Mouse (Mus musculus): ENCODE data around the gene Parp8. TPM values are rescaled to one million over a fixed set of nuclear protein-coding genes. Genes with fewer than 3 reads are reported as not detected.
A peak's percentile ranks its signal among the peaks of the same experiment; 100 is the strongest.

Parp8 gene
- polyA plus RNA-seq, 1 experiment from 2014 or later = 15.6 TPM

DNA sequence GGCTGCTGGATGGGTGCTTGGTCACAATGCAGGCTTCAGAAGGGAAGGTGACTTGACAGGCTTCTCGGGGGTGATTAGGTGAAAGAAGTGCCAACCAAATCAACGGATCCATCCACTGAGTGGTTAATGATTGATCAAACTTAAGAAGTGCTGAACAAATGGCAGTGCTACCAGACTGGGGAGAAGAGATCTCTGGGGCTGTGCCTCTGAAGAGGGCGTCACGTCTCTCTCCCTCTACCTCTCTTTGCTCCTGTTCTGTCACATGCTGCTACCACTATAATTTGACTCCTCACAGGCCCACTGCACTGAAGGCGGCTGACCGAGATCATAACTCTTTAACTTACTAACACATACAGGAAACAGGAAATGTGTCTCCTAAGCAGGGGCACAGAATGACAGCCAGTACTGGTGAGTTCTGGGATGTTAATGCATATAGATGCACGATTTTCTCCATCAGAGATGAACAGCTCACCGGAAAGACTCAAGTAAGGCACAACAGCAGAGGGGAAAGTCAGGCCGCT lies 140.9 kb downstream of the Parp8 start:
- Histone ChIP-seq H3K4me1 (ENCODE audit: control insufficient read depth, insufficient read depth, low read length) (no peaks in the 10 kb centered on the region), H3K4me2 (no peak overlapping the region), H3K9ac (ENCODE audit: low read depth, low read length) (no peak overlapping the region), H3K36me3 (ENCODE audit: control insufficient read depth, insufficient read depth, low read length) (no peaks in the 10 kb centered on the region), H3K4me3 (ENCODE audit: low read depth, low read length) (no peak overlapping the region), H3K27ac (ENCODE audit: low read depth, low read length) (no peak overlapping the region), H3K27me3 (ENCODE audit: control insufficient read depth, insufficient read depth, low read length) (no peaks in the 10 kb centered on the region), H3K9me3 (replicated peaks; ENCODE audit: control insufficient read depth, low read length) (no peaks in the 10 kb centered on the region)
- WGBS (ENCODE audit: insufficient replicate concordance) = 68% methylated on average over 9 of the region's 9 CpGs
- ATAC-seq (replicated peaks; ENCODE audit: insufficient number of reproducible peaks, low FRiP score, low TSS enrichment) = no peak

DNA sequence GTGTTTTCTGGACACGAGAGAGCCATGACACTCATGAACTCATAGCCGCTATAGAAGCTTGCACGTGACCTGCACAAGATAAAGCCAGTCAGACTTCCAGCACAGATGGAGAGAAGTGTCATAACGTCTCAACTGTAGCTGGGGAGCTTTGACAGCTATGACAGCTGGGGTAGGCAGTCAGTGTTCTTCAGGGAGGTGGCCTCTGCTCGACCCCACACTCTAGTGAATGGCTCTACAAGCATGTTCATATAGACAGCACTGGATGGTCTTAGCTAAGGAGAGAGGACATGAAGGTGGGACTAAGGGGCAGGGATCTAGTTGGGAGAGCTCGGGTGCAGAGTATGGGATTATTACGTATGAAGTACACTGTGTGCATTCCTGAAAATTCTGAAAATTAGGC lies 143.1 kb downstream of the Parp8 start:
- peak; percentile 69; the same call in 1 of the 2 replicates for ATAC-seq (replicated peaks; ENCODE audit: insufficient number of reproducible peaks, low FRiP score, low TSS enrichment)
- no peak overlapping the region for H3K9ac ChIP-seq (ENCODE audit: low read depth, low read length)
- H3K4me3 ChIP-seq (ENCODE audit: low read depth, low read length) = no peak overlapping the region
- WGBS (ENCODE audit: insufficient replicate concordance) = 68% methylated on average over 7 of the region's 7 CpGs
- H3K4me1 ChIP-seq (ENCODE audit: control insufficient read depth, insufficient read depth, low read length) = no peaks in the 10 kb centered on the region
- no peak overlapping the region for H3K27ac ChIP-seq (ENCODE audit: low read depth, low read length)
- H3K36me3 ChIP-seq (ENCODE audit: control insufficient read depth, insufficient read depth, low read length) = no peaks in the 10 kb centered on the region
- H3K9me3 ChIP-seq (replicated peaks; ENCODE audit: control insufficient read depth, low read length) = no peaks in the 10 kb centered on the region
- H3K27me3 ChIP-seq (ENCODE audit: control insufficient read depth, insufficient read depth, low read length) = no peaks in the 10 kb centered on the region
- no peak overlapping the region for H3K4me2 ChIP-seq

DNA sequence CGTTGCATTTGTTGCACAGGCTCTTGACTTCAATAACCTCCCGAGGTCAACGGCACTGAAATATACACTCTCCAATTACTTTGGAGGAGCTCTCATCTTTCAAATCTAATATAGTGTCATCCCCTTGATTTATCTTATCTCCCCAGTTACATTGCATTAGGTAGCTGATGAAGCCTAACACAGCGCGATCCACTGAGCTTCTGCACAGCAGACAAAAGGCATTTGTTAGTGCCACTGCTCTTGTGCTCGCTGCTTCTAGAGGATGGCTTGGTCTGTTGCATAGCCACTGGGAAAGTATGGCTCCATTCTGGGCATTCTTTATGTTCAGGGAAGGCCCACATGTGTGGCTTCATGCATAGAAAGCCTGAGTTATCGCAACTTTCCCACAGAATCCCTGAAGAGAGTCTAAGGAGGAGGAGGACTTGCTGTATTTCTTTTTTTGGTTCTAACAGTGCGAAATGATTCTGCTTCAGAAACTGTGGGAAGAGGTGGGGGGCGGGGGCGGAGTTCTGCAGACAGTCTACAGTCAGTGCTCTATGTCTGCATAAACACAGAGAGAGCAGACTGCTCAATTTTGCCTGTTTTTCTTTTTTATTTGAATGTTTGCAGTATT lies 145.7 kb downstream of the Parp8 start:
- ATAC-seq (replicated peaks; ENCODE audit: insufficient number of reproducible peaks, low FRiP score, low TSS enrichment) = no peak

DNA sequence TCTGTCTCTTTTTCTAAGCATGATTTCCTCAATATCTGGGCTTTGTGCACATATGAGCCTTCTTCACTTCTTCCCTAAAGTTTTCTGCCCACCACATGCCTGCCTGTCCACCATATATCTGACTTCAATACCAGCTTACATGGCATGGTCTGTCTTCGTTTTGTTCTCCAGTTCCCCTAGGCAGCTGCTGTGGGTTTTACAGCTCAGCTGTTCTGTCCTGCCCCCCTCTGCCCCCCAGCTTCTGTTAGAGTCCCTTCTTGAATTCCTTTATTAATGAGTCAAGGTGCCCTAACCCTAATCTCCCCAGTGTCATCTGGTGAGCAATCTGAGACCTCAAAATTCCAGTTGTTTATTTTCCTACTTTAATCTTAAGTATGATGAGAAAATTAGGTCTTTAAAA lies 155.1 kb downstream of the Parp8 start:
- Histone ChIP-seq H3K9ac (ENCODE audit: low read depth, low read length) (no peak overlapping the region), H3K4me3 (ENCODE audit: low read depth, low read length) (no peak overlapping the region), H3K4me1 (ENCODE audit: control insufficient read depth, insufficient read depth, low read length) (no peaks in the 10 kb centered on the region), H3K4me2 (no peak overlapping the region), H3K27ac (ENCODE audit: low read depth, low read length) (no peak overlapping the region), H3K27me3 (ENCODE audit: control insufficient read depth, insufficient read depth, low read length) (no peaks in the 10 kb centered on the region), H3K9me3 (replicated peaks; ENCODE audit: control insufficient read depth, low read length) (no peaks in the 10 kb centered on the region), H3K36me3 (ENCODE audit: control insufficient read depth, insufficient read depth, low read length) (no peaks in the 10 kb centered on the region; the same call in 1 of the 2 replicates)
- 59% methylated on average over 1 of the region's 1 CpGs for WGBS (ENCODE audit: insufficient replicate concordance)
- no peak for ATAC-seq (replicated peaks; ENCODE audit: insufficient number of reproducible peaks, low FRiP score, low TSS enrichment)

More for the DNA sequence above, 145.7 kb downstream of the Parp8 start:
- Histone ChIP-seq H3K9ac (ENCODE audit: low read depth, low read length) (no peak overlapping the region), H3K27ac (ENCODE audit: low read depth, low read length) (no peak overlapping the region), H3K4me3 (ENCODE audit: low read depth, low read length) (no peak overlapping the region), H3K27me3 (ENCODE audit: control insufficient read depth, insufficient read depth, low read length) (no peaks in the 10 kb centered on the region), H3K9me3 (replicated peaks; ENCODE audit: control insufficient read depth, low read length) (no peaks in the 10 kb centered on the region), H3K36me3 (ENCODE audit: control insufficient read depth, insufficient read depth, low read length) (no peaks in the 10 kb centered on the region), H3K4me2 (no peak overlapping the region), H3K4me1 (ENCODE audit: control insufficient read depth, insufficient read depth, low read length) (no peaks in the 10 kb centered on the region)
- WGBS (ENCODE audit: insufficient replicate concordance) = 84% methylated on average over 10 of the region's 10 CpGs

DNA sequence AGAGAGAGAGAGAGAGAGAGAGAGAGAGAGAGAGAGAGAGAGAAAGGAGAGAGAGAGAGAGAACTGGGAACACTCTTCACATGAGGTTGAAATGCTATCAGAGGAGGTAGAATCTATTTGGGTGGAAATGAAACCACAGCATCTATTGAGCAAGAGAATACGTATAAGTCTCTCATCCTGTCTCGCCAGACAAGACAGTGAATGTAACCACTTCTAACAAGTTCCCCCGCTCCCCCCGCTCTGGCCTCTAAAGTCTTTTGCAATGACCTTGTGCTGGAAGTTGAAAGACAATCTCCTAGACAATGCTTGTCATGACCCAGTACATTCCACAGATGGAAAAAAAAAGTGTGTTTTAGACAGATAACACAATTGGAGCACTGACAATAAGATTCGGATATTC lies 181.4 kb downstream of the Parp8 start:
- no peak for ATAC-seq (replicated peaks; ENCODE audit: insufficient number of reproducible peaks, low FRiP score, low TSS enrichment)
- Histone ChIP-seq H3K27ac (ENCODE audit: low read depth, low read length) (no peak overlapping the region), H3K4me3 (ENCODE audit: low read depth, low read length) (no peak overlapping the region), H3K9me3 (replicated peaks; ENCODE audit: control insufficient read depth, low read length) (no peaks in the 10 kb centered on the region), H3K9ac (ENCODE audit: low read depth, low read length) (no peak overlapping the region), H3K4me1 (ENCODE audit: control insufficient read depth, insufficient read depth, low read length) (no peaks in the 10 kb centered on the region), H3K27me3 (ENCODE audit: control insufficient read depth, insufficient read depth, low read length) (no peaks in the 10 kb centered on the region), H3K4me2 (no peak overlapping the region), H3K36me3 (ENCODE audit: control insufficient read depth, insufficient read depth, low read length) (no peaks in the 10 kb centered on the region)
- WGBS (ENCODE audit: insufficient replicate concordance) = 54% methylated on average over 5 of the region's 5 CpGs

DNA sequence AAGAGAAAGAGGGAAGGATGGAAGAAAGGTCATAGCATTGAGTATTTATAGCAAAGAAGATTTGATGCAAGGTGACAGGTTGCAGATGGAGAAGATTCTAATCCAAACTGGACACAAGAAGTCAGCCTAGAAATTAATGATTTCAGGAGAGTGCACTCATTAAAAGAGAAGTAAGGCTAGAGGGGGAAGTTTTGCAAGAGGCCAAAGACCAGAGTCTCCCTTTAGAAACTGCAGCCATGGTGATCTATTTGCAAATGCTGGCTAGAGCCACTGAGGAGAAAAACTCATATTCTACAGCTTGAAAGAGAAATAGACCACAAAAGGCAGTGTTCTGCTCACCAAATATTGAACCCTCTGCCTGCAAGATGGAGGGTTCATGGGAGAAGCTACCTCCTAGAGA lies 194.4 kb downstream of the Parp8 start:
- Histone ChIP-seq H3K36me3 (ENCODE audit: control insufficient read depth, insufficient read depth, low read length) (no peaks in the 10 kb centered on the region), H3K27me3 (ENCODE audit: control insufficient read depth, insufficient read depth, low read length) (no peaks in the 10 kb centered on the region), H3K27ac (ENCODE audit: low read depth, low read length) (no peak overlapping the region), H3K9ac (ENCODE audit: low read depth, low read length) (no peak overlapping the region), H3K4me3 (ENCODE audit: low read depth, low read length) (no peak overlapping the region), H3K9me3 (replicated peaks; ENCODE audit: control insufficient read depth, low read length) (no peaks in the 10 kb centered on the region), H3K4me1 (ENCODE audit: control insufficient read depth, insufficient read depth, low read length) (no peaks in the 10 kb centered on the region), H3K4me2 (no peak overlapping the region)
- no peak for ATAC-seq (replicated peaks; ENCODE audit: insufficient number of reproducible peaks, low FRiP score, low TSS enrichment)

DNA sequence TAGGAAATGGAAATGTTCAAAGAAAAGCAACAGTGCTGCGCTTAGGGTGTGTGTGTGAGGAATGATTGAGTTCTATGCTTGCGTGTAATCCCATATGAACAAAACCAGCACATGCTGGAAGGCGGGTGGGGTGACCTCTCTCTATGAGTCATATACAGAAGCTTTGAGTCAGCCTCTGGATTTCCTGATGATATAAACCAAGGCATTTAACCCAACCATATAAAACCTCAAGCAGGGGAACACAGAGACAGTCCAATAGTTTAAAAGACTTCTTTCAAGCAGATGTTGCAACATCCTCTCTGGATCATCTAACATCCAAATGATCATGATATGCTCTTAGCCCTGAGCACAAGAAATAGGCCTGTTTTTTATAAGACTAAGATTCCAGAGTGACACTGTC lies 196.3 kb downstream of the Parp8 start:
- H3K4me2 ChIP-seq = no peak overlapping the region
- WGBS (ENCODE audit: insufficient replicate concordance) = 90% methylated on average over 3 of the region's 3 CpGs
- no peaks in the 10 kb centered on the region for H3K36me3 ChIP-seq (ENCODE audit: control insufficient read depth, insufficient read depth, low read length)

DNA sequence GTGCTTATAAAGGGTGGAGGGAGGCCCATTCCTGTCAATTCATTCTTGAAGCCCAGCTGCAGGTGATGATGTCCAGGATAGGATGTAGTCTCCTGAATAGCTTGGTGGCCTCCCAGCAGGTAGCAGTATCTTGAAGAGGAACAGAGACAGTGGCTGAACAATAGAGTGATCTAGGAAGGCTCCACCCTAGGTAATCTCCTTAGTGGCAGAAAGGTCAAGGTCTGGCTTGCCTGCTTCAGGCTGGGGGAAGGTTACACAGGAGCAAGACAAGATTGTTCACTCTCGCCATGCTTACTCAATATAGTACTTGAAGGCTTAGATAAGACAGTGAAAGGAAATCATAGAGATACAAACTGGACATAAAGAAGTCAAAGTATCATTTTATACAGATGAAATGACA lies 213.9 kb downstream of the Parp8 start:
- Histone ChIP-seq H3K4me1 (ENCODE audit: control insufficient read depth, insufficient read depth, low read length) (no peaks in the 10 kb centered on the region), H3K9ac (ENCODE audit: low read depth, low read length) (no peak overlapping the region), H3K4me2 (no peak overlapping the region), H3K9me3 (replicated peaks; ENCODE audit: control insufficient read depth, low read length) (no peaks in the 10 kb centered on the region), H3K36me3 (ENCODE audit: control insufficient read depth, insufficient read depth, low read length) (no peaks in the 10 kb centered on the region), H3K4me3 (ENCODE audit: low read depth, low read length) (no peak overlapping the region), H3K27me3 (ENCODE audit: control insufficient read depth, insufficient read depth, low read length) (no peaks in the 10 kb centered on the region), H3K27ac (ENCODE audit: low read depth, low read length) (no peak overlapping the region)
- ATAC-seq (replicated peaks; ENCODE audit: insufficient number of reproducible peaks, low FRiP score, low TSS enrichment) = no peak
- WGBS (ENCODE audit: insufficient replicate concordance) = 37% methylated on average over 1 of the region's 1 CpGs

More for the DNA sequence above, 196.3 kb downstream of the Parp8 start:
- ATAC-seq (replicated peaks; ENCODE audit: insufficient number of reproducible peaks, low FRiP score, low TSS enrichment) = no peak
- Histone ChIP-seq H3K9me3 (replicated peaks; ENCODE audit: control insufficient read depth, low read length) (no peaks in the 10 kb centered on the region), H3K27me3 (ENCODE audit: control insufficient read depth, insufficient read depth, low read length) (no peaks in the 10 kb centered on the region), H3K4me1 (ENCODE audit: control insufficient read depth, insufficient read depth, low read length) (no peaks in the 10 kb centered on the region), H3K9ac (ENCODE audit: low read depth, low read length) (no peak overlapping the region), H3K4me3 (ENCODE audit: low read depth, low read length) (no peak overlapping the region), H3K27ac (ENCODE audit: low read depth, low read length) (no peak overlapping the region)

Measured in heart, embryonic 11.5 days (tissue).